Mouse (Mus musculus): ENCODE data around the gene Smpd3. TPM values are rescaled to one million over a fixed set of nuclear protein-coding genes. Genes with fewer than 3 reads are reported as not detected.

Gene Smpd3
- polyA plus RNA-seq, 1 experiment: 52.3 TPM

GRCm38 (mm10) chr8:106259579-106260255, 78.1 kb downstream of the Smpd3 start:
- no peak for DNase-seq (ENCODE audit: low read depth)

GRCm38 (mm10) chr8:106258169-106258568, 79.6 kb downstream of the Smpd3 start:
- DNase-seq (ENCODE audit: low read depth): no peak
- no peak for TF ChIP-seq POLR2A (IDR thresholded peaks at IDR 0.05; ENCODE audit: borderline replicate concordance, extremely low read depth, insufficient read depth, insufficient read length, poor library complexity, severe bottlenecking)
- peak; percentile 44; the same call in 1 of the 2 replicates for TF ChIP-seq CTCF (IDR thresholded peaks at IDR 0.05; ENCODE audit: borderline replicate concordance, extremely low read depth, insufficient read depth, insufficient read length)

More at GRCm38 (mm10) chr8:106259579-106260255, 78.1 kb downstream of the Smpd3 start:
- no peak for TF ChIP-seq CTCF (IDR thresholded peaks at IDR 0.05; ENCODE audit: borderline replicate concordance, extremely low read depth, insufficient read depth, insufficient read length)
- no peak for TF ChIP-seq POLR2A (IDR thresholded peaks at IDR 0.05; ENCODE audit: borderline replicate concordance, extremely low read depth, insufficient read depth, insufficient read length, poor library complexity, severe bottlenecking)

GRCm38 (mm10) chr8:106250186-106250585, 87.6 kb downstream of the Smpd3 start:
- DNase-seq (ENCODE audit: low read depth): no peak
- TF ChIP-seq CTCF (IDR thresholded peaks at IDR 0.05; ENCODE audit: borderline replicate concordance, extremely low read depth, insufficient read depth, insufficient read length): no peak
- no peak for TF ChIP-seq POLR2A (IDR thresholded peaks at IDR 0.05; ENCODE audit: borderline replicate concordance, extremely low read depth, insufficient read depth, insufficient read length, poor library complexity, severe bottlenecking)

GRCm38 (mm10) chr8:106237106-106237505, 100.7 kb downstream of the Smpd3 start:
- TF ChIP-seq POLR2A (IDR thresholded peaks at IDR 0.05; ENCODE audit: borderline replicate concordance, extremely low read depth, insufficient read depth, insufficient read length, poor library complexity, severe bottlenecking): no peak
- TF ChIP-seq CTCF (IDR thresholded peaks at IDR 0.05; ENCODE audit: borderline replicate concordance, extremely low read depth, insufficient read depth, insufficient read length): no peak
- no peak for DNase-seq (ENCODE audit: low read depth)

- TF ChIP-seq CTCF (IDR thresholded peaks at IDR 0.05; ENCODE audit: borderline replicate concordance, extremely low read depth, insufficient read depth, insufficient read length): no peak
- TF ChIP-seq POLR2A (IDR thresholded peaks at IDR 0.05; ENCODE audit: borderline replicate concordance, extremely low read depth, insufficient read depth, insufficient read length, poor library complexity, severe bottlenecking): no peak
- no peak for DNase-seq (ENCODE audit: low read depth)
Observed at GRCm38 (mm10) chr8:106234567-106235261, 103.1 kb downstream of the Smpd3 start.

GRCm38 (mm10) chr8:106232751-106233150, 105.0 kb downstream of the Smpd3 start:
- no peak for DNase-seq (ENCODE audit: low read depth)
- TF ChIP-seq CTCF (IDR thresholded peaks at IDR 0.05; ENCODE audit: borderline replicate concordance, extremely low read depth, insufficient read depth, insufficient read length) (no peak), POLR2A (IDR thresholded peaks at IDR 0.05; ENCODE audit: borderline replicate concordance, extremely low read depth, insufficient read depth, insufficient read length, poor library complexity, severe bottlenecking) (no peak)

- no peak for DNase-seq (ENCODE audit: low read depth)
- TF ChIP-seq POLR2A (IDR thresholded peaks at IDR 0.05; ENCODE audit: borderline replicate concordance, extremely low read depth, insufficient read depth, insufficient read length, poor library complexity, severe bottlenecking) (no peak), CTCF (IDR thresholded peaks at IDR 0.05; ENCODE audit: borderline replicate concordance, extremely low read depth, insufficient read depth, insufficient read length) (no peak)
Observed at GRCm38 (mm10) chr8:106231536-106231935, 106.3 kb downstream of the Smpd3 start.

GRCm38 (mm10) chr8:106226589-106226988, 111.2 kb downstream of the Smpd3 start:
- DNase-seq (ENCODE audit: low read depth): peak; percentile 72
- no peak for TF ChIP-seq POLR2A (IDR thresholded peaks at IDR 0.05; ENCODE audit: borderline replicate concordance, extremely low read depth, insufficient read depth, insufficient read length, poor library complexity, severe bottlenecking)
- peak; percentile 83 for TF ChIP-seq CTCF (IDR thresholded peaks at IDR 0.05; ENCODE audit: borderline replicate concordance, extremely low read depth, insufficient read depth, insufficient read length)

- TF ChIP-seq POLR2A (IDR thresholded peaks at IDR 0.05; ENCODE audit: borderline replicate concordance, extremely low read depth, insufficient read depth, insufficient read length, poor library complexity, severe bottlenecking): no peak
- TF ChIP-seq CTCF (IDR thresholded peaks at IDR 0.05; ENCODE audit: borderline replicate concordance, extremely low read depth, insufficient read depth, insufficient read length): no peak; the same call in 1 of the 2 replicates
- peak; percentile 9 for DNase-seq (ENCODE audit: low read depth)
Observed at GRCm38 (mm10) chr8:106219620-106220019, 118.2 kb downstream of the Smpd3 start.

- no peak for DNase-seq (ENCODE audit: low read depth)
- TF ChIP-seq CTCF (IDR thresholded peaks at IDR 0.05; ENCODE audit: borderline replicate concordance, extremely low read depth, insufficient read depth, insufficient read length): no peak
Observed at GRCm38 (mm10) chr8:106213959-106214358, 123.8 kb downstream of the Smpd3 start.

- no peak for DNase-seq (ENCODE audit: low read depth)
- TF ChIP-seq POLR2A (IDR thresholded peaks at IDR 0.05; ENCODE audit: borderline replicate concordance, extremely low read depth, insufficient read depth, insufficient read length, poor library complexity, severe bottlenecking) (no peak), CTCF (IDR thresholded peaks at IDR 0.05; ENCODE audit: borderline replicate concordance, extremely low read depth, insufficient read depth, insufficient read length) (no peak)
Observed at GRCm38 (mm10) chr8:106211421-106211820, 126.4 kb downstream of the Smpd3 start.

All from brain, embryonic 14.5 days (tissue).